Mouse (Mus musculus) hindbrain, embryonic 15.5 days (tissue): Measurements from ENCODE around the gene Wdr20rt. TPM values are rescaled to one million over a fixed set of nuclear protein-coding genes. Genes with fewer than 3 reads are reported as not detected.

Experiments
- ATAC-seq: fragments of 200-750 bp; cut with Nextera tagmentation; 2 replicates; pipeline ENCODE4 v1.8.0; 2017; ENCODE audit warnings: low read depth, moderate number of reproducible peaks, moderate TSS enrichment; ENCODE audit not compliant: low FRiP score
- H3K27ac ChIP-seq: fragments of 300-500 bp; sonication (generic); replicated peaks from 2 replicates; pipeline ENCODE4 v1.5.1; 2015; ENCODE audit warnings: mild to moderate bottlenecking, inconsistent platforms
- H3K27me3 ChIP-seq: fragments of 300-500 bp; sonication (generic); 2 replicates; pipeline ENCODE4 v1.6.1; 2015; ENCODE audit warnings: control low read depth, inconsistent platforms
- H3K36me3 ChIP-seq: fragments of 300-500 bp; sonication (generic); 2 replicates; pipeline ENCODE4 v1.6.1; 2015; ENCODE audit warnings: control low read depth, inconsistent platforms
- H3K4me1 ChIP-seq: fragments of 300-500 bp; sonication (generic); replicated peaks from 2 replicates; pipeline ENCODE4 v1.6.1; 2015; ENCODE audit warnings: control low read depth, inconsistent platforms
- H3K4me2 ChIP-seq: fragments of 300-500 bp; sonication (generic); 2 replicates; pipeline ENCODE4 v1.6.1; 2015; ENCODE audit warnings: moderate library complexity, mild to moderate bottlenecking, inconsistent platforms
- H3K4me3 ChIP-seq: fragments of 300-500 bp; sonication (generic); 2 replicates; pipeline ENCODE4 v1.5.1; 2015; ENCODE audit warnings: mild to moderate bottlenecking, inconsistent platforms
- H3K9ac ChIP-seq: fragments of 300-500 bp; sonication (generic); 2 replicates; pipeline ENCODE4 v1.6.1; 2015; ENCODE audit warnings: inconsistent platforms
- H3K9me3 ChIP-seq: fragments of 300-500 bp; sonication (generic); 2 replicates; pipeline ENCODE4 v1.6.1; 2016; ENCODE audit warnings: control low read depth, inconsistent platforms
- WGBS: fragments of 180-500 bp; shearing (Covaris S2); methylation state at CpG from one replicate; pipeline ENCODE4 v1.1.7; 2015; 5-methylcytosine and 5-hydroxymethylcytosine counted together
- polyA plus RNA-seq: library from polyadenylated mRNA; unstranded; fragments of >200 nt; fragmentation: Nextera tagmentation; extraction: Ambion mirVana; gene quantifications from 2 replicates; pipeline ENCODE4 v1.2.1, GENCODE M21; 2015

The Wdr20rt gene
- polyA plus RNA-seq, 1 experiment from 2014 or later, result not detected

DNA sequence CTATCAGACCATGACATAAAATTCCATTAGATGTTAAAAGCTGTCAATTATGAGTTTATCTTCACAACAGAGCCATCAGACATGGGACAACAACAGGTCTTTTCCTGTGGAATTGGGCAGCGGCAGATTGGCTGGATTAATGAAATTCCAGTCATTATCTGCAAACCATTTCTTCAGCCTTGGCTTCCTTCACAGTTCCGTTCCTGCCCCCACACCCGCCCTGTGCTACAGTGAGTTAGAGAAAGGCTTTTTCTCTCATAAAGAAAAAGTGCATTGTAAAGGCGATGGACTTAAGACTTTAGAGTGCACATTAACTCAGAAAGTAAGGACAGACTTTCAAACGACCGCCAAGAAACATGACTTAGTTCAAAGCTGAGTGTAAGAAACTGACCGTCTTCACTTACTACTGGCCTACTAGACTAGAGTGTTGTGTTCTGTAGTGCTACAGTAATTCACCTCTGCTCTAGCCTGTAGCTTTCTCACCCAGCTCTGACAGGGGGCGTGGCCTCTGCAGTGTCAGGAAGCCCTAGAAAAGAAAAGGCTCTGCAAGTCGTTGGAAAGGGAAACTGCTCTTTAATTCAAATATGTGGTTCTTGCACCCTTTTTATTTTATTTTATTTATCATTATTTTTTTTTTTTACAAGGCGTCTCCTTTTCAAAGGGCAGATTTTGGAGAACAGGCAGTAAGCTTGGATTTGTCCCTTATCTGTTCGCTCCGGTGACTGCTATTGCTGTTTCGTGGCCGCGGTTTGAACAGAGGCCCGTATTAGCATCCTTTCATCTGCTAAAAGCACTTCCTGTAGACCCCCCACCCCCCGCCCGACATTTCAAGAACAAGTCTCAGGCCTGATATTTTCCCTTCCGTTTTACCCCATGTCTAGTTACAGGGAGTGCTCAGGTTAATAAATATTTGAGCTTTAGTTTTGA is 33.2 kb downstream of the Wdr20rt start:
- Histone ChIP-seq H3K4me2 (peak overlapping the region; percentile 41), H3K27ac (peak overlapping the region; percentile 25; the same call in 1 of the 2 replicates), H3K4me1 (0 out of 2 replicates have a peak, but pooled peaks cover 12% of the 10 kb centered on the region), H3K36me3 (no peaks in the 10 kb centered on the region), H3K9me3 (no peaks in the 10 kb centered on the region), H3K9ac (no peak overlapping the region), H3K4me3 (no peak overlapping the region), H3K27me3 (no peaks in the 10 kb centered on the region)
- ATAC-seq, result peak; percentile 63; the same call in 1 of the 2 replicates
- 42% methylated on average over 19 of the region's 19 CpGs for WGBS

- no peak for ATAC-seq
These were observed 34.1 kb downstream of the Wdr20rt start for GRCm38 (mm10) chr12:65259139-65260111.

DNA sequence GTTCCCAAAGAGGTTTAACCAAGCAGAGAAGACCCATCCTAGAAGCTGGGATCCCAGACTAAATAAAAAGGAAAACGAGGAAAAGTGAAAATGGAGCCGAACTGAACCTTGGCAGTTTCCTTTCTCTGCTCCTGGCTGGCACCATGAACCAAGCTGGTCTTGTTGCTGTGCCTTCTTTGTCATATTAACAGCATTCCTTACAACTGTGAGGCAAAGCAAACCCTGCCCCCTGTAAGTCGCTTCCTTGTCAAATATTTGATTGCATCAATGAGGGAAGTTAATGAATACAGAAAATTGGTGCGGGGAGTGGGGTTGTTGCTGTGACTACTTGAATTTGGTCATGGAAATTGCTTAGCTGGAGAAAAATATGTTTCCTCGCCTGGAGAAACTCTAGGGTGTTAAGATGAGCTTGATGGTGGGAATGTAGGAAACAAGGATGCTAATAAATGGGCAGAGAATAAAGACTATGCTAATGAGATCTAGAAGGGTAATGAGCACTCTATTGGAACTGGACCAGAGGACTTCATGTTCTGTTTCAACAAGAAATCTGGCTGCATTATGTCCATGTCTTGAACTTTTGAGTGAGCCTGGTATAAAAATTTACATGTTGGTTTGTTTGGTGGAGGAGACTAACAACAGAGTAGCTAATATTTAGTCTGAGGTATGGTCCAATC is 43.1 kb downstream of the Wdr20rt start:
- no peaks in the 10 kb centered on the region for H3K27me3 ChIP-seq
- no peak overlapping the region for H3K4me3 ChIP-seq
- ATAC-seq, result no peak
- H3K9me3 ChIP-seq, result no peaks in the 10 kb centered on the region
- H3K36me3 ChIP-seq, result no peaks in the 10 kb centered on the region
- H3K9ac ChIP-seq, result no peak overlapping the region
- WGBS, result 76% methylated on average over 5 of the region's 5 CpGs
- no peaks in the 10 kb centered on the region for H3K4me1 ChIP-seq
- no peak overlapping the region for H3K4me2 ChIP-seq
- no peak overlapping the region for H3K27ac ChIP-seq

More at GRCm38 (mm10) chr12:65259139-65260111, 34.1 kb downstream of the Wdr20rt start:
- whole genome bisulfite sequencing, result 57% methylated on average over 13 of the region's 13 CpGs
- no peaks in the 10 kb centered on the region for H3K27me3 ChIP-seq
- peak overlapping the region; percentile 25; the same call in 1 of the 2 replicates for H3K27ac ChIP-seq
- no peak overlapping the region for H3K9ac ChIP-seq
- H3K4me2 ChIP-seq, result peak overlapping the region; percentile 41
- no peaks in the 10 kb centered on the region for H3K36me3 ChIP-seq
- H3K4me3 ChIP-seq, result no peak overlapping the region
- no peaks in the 10 kb centered on the region for H3K9me3 ChIP-seq
- H3K4me1 ChIP-seq, result 0 out of 2 replicates have a peak, but pooled peaks cover 12% of the 10 kb centered on the region

- WGBS, result 65% methylated on average over 5 of the region's 5 CpGs
- no peaks in the 10 kb centered on the region for H3K9me3 ChIP-seq
These were observed 44.1 kb downstream of the Wdr20rt start for GRCm38 (mm10) chr12:65269406-65269805.

GRCm38 (mm10) chr12:65273807-65274206 is 48.5 kb downstream of the Wdr20rt start:
- Histone ChIP-seq H3K9me3 (no peaks in the 10 kb centered on the region), H3K4me2 (no peak overlapping the region), H3K36me3 (no peaks in the 10 kb centered on the region), H3K27ac (no peak overlapping the region), H3K27me3 (no peaks in the 10 kb centered on the region), H3K9ac (no peak overlapping the region), H3K4me3 (no peak overlapping the region), H3K4me1 (no peaks in the 10 kb centered on the region)
- WGBS, result 76% methylated on average over 4 of the region's 4 CpGs
- no peak for ATAC-seq

More at GRCm38 (mm10) chr12:65269406-65269805, 44.1 kb downstream of the Wdr20rt start:
- Histone ChIP-seq H3K4me3 (no peak overlapping the region), H3K4me1 (no peaks in the 10 kb centered on the region), H3K4me2 (no peak overlapping the region), H3K27ac (no peak overlapping the region), H3K27me3 (no peaks in the 10 kb centered on the region), H3K9ac (no peak overlapping the region), H3K36me3 (no peaks in the 10 kb centered on the region)
- ATAC-seq, result no peak

Other genes with a start within 250 kb of the Wdr20rt start
- 41.2 and 45.3 TPM in 2 replicates for gene Prpf39, start 189.2 kb upstream of the Wdr20rt start, polyA plus RNA-seq
- gene Fkbp3, start 151.5 kb upstream of the Wdr20rt start, polyA plus RNA-seq, result 397 and 473 TPM in 2 replicates
- gene Fancm, start 149.9 kb upstream of the Wdr20rt start, polyA plus RNA-seq, result 6.3 and 7.2 TPM in 2 replicates
- 12.0 and 13.2 TPM in 2 replicates for gene Mis18bp1, start 52.9 kb upstream of the Wdr20rt start, polyA plus RNA-seq